Mouse (Mus musculus) kidney, adult 2 months (tissue): ENCODE measurements around the gene Nfasc.

Source experiments
- CTCF ChIP-seq: fragments of 200-500 bp; conservative IDR thresholded peaks from 2 replicates; pipeline ENCODE4 v1.5.1; 2011; ENCODE audit warnings: low read depth, mild to moderate bottlenecking, control low read depth, low read length, moderate library complexity, mixed read lengths; ENCODE audit not compliant: insufficient read depth, insufficient read length
- POLR2A ChIP-seq: fragments of 200-500 bp; IDR thresholded peaks from one replicate; pipeline ENCODE4 v1.6.1; 2011; ENCODE audit warnings: low read depth, low read length, control low read depth

DNA sequence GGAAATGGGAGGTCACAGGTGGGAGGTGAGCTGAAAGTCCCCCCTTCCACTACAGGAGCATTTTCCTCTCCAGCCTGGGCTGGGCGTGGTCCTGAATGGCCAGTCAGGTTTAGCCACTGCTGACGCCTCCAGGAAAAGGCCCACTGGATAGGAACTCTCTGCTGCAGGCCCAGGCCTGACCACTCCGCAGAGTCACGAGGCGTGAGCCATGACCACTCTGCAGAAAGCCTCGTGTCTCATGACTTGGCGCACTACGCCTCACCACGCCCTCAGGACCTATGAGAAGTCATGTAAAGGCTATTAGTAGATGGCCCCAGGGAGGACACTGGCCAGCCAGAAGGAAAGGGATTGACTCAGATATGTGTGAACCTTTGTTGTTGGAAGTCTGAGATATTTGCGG, 23.6 kb upstream of the Nfasc start:
- no peak for TF ChIP-seq POLR2A
- no peak for TF ChIP-seq CTCF
